Mouse (Mus musculus) lung, postnatal 0 days (tissue): ENCODE measurements around the gene Arsg. TPM values are rescaled to one million over a fixed set of nuclear protein-coding genes. Genes with fewer than 3 reads are reported as not detected.
A peak's percentile ranks its signal among the peaks of the same experiment; 100 is the strongest.

Experiments used
- ATAC-seq: fragments of 200-750 bp; cut with Nextera tagmentation; 2 replicates; pipeline ENCODE4 v1.8.0; 2017; ENCODE audit warnings: moderate library complexity
- DNase-seq: peaks from one replicate; pipeline ENCODE4 v3.0.0-alpha.2; 2016; ENCODE audit warnings: low spot score
- H3K27ac ChIP-seq: fragments of 300-500 bp; sonication (generic); 2 replicates; pipeline ENCODE4 v1.5.1; 2014; ENCODE audit warnings: antibody characterized with exemption, mild to moderate bottlenecking, low read length, mixed read lengths
- H3K27me3 ChIP-seq: fragments of 300-500 bp; sonication (generic); replicated peaks from 2 replicates; pipeline ENCODE4 v1.6.1; 2014; ENCODE audit warnings: low read length, mixed read lengths; ENCODE audit not compliant: insufficient read depth
- H3K36me3 ChIP-seq: fragments of 300-500 bp; sonication (generic); 2 replicates; pipeline ENCODE4 v1.6.1; 2014; ENCODE audit warnings: low read length, mixed read lengths; ENCODE audit not compliant: insufficient read depth
- H3K4me1 ChIP-seq: fragments of 300-500 bp; sonication (generic); 2 replicates; pipeline ENCODE4 v1.6.1; 2014; ENCODE audit warnings: antibody characterized with exemption, low read depth, low read length, mixed read lengths; ENCODE audit not compliant: insufficient read depth
- H3K4me2 ChIP-seq: fragments of 300-500 bp; sonication (generic); replicated peaks from 2 replicates; pipeline ENCODE4 v1.6.1; 2014; ENCODE audit warnings: low read depth, mild to moderate bottlenecking, low read length, moderate library complexity, mixed read lengths
- H3K4me3 ChIP-seq: fragments of 300-500 bp; sonication (generic); 2 replicates; pipeline ENCODE4 v1.5.1; 2014; ENCODE audit warnings: low read depth, low read length
- H3K9ac ChIP-seq: fragments of 300-500 bp; sonication (generic); replicated peaks from 2 replicates; pipeline ENCODE4 v1.6.1; 2014; ENCODE audit warnings: low read depth, mild to moderate bottlenecking
- H3K9me3 ChIP-seq: fragments of 300-500 bp; sonication (generic); 2 replicates; pipeline ENCODE4 v1.6.1; 2016; ENCODE audit warnings: low read length, mixed read lengths
- CTCF ChIP-seq: IDR thresholded peaks from 2 replicates; pipeline ENCODE4 v1.5.1; 2016; ENCODE audit warnings: antibody characterized with exemption, mild to moderate bottlenecking
- EP300 ChIP-seq: IDR thresholded peaks from 2 replicates; pipeline ENCODE4 v1.6.1; 2016; ENCODE audit warnings: antibody characterized with exemption, mild to moderate bottlenecking, control low read depth
- WGBS: fragments of 180-500 bp; shearing (Covaris S2); extraction: QIAGEN DNeasy Blood & Tissue Kit; methylation state at CpG from one replicate; pipeline ENCODE4 v1.1.7; 2014; 5-methylcytosine and 5-hydroxymethylcytosine counted together
- polyA plus RNA-seq: library from polyadenylated mRNA; unstranded; fragments of >200 nt; fragmentation: Nextera tagmentation; extraction: Ambion mirVana; gene quantifications from 2 replicates; pipeline ENCODE4 v1.2.1, GENCODE M21; 2015

The Arsg gene
- polyA plus RNA-seq, 1 experiment from 2014 or later: 7.1 TPM

- Histone ChIP-seq H3K27me3 (no peaks in the 10 kb centered on the region), H3K4me3 (no peak overlapping the region), H3K27ac (no peak overlapping the region), H3K36me3 (peaks cover 13% of the 10 kb centered on the region; the same call in 1 of the 2 replicates), H3K4me1 (no peaks in the 10 kb centered on the region), H3K4me2 (no peak overlapping the region), H3K9me3 (no peaks in the 10 kb centered on the region), H3K9ac (no peak overlapping the region)
- DNase-seq: no peak
- no peak for ATAC-seq
- TF ChIP-seq EP300 (no peak), CTCF (no peak)
- WGBS: 81% methylated on average over 11 of the region's 11 CpGs
Observed at GRCm38 (mm10) chr11:109572051-109572450, 98.9 kb downstream of the Arsg start.

- 57% methylated on average over 2 of the region's 2 CpGs for WGBS
- H3K9ac ChIP-seq: no peak overlapping the region
- no peak overlapping the region for H3K4me3 ChIP-seq
- H3K27me3 ChIP-seq: no peaks in the 10 kb centered on the region
- TF ChIP-seq EP300 (no peak), CTCF (no peak)
- no peak for DNase-seq
- H3K27ac ChIP-seq: no peak overlapping the region
- no peaks in the 10 kb centered on the region for H3K9me3 ChIP-seq
- no peaks in the 10 kb centered on the region for H3K4me1 ChIP-seq
- no peak overlapping the region for H3K4me2 ChIP-seq
- ATAC-seq: no peak
- peaks cover 25% of the 10 kb centered on the region for H3K36me3 ChIP-seq
Observed at GRCm38 (mm10) chr11:109574604-109575003, 101.4 kb downstream of the Arsg start.

- H3K9me3 ChIP-seq: no peaks in the 10 kb centered on the region
- peaks cover 28% of the 10 kb centered on the region for H3K36me3 ChIP-seq
- H3K9ac ChIP-seq: no peak overlapping the region
- DNase-seq: peak; percentile 26
- no peaks in the 10 kb centered on the region for H3K4me1 ChIP-seq
- 48% methylated on average over 6 of the region's 6 CpGs for WGBS
- TF ChIP-seq EP300: no peak
- no peak overlapping the region for H3K27ac ChIP-seq
- H3K4me3 ChIP-seq: no peak overlapping the region
- no peaks in the 10 kb centered on the region for H3K27me3 ChIP-seq
- no peak for ATAC-seq
- no peak overlapping the region for H3K4me2 ChIP-seq
Observed at GRCm38 (mm10) chr11:109575832-109576231, 102.7 kb downstream of the Arsg start.

GRCm38 (mm10) chr11:109578536-109578935 is 105.4 kb downstream of the Arsg start:
- Histone ChIP-seq H3K9ac (no peak overlapping the region), H3K4me2 (no peak overlapping the region), H3K4me3 (no peak overlapping the region), H3K27ac (no peak overlapping the region), H3K9me3 (no peaks in the 10 kb centered on the region), H3K4me1 (no peaks in the 10 kb centered on the region), H3K27me3 (no peaks in the 10 kb centered on the region), H3K36me3 (peaks cover 26% of the 10 kb centered on the region)
- WGBS: 58% methylated on average over 3 of the region's 3 CpGs
- ATAC-seq: no peak
- TF ChIP-seq EP300: no peak
- no peak for TF ChIP-seq CTCF
- DNase-seq: no peak

- Histone ChIP-seq H3K27ac (no peak overlapping the region), H3K4me2 (no peak overlapping the region), H3K36me3 (peaks cover 33% of the 10 kb centered on the region), H3K9me3 (no peaks in the 10 kb centered on the region), H3K27me3 (no peaks in the 10 kb centered on the region), H3K4me1 (no peaks in the 10 kb centered on the region), H3K4me3 (no peak overlapping the region), H3K9ac (no peak overlapping the region)
- ATAC-seq (no peak), DNase-seq (no peak)
- TF ChIP-seq EP300 (no peak), CTCF (no peak)
- 93% methylated on average over 9 of the region's 9 CpGs for WGBS
Observed at GRCm38 (mm10) chr11:109579999-109580398, 106.8 kb downstream of the Arsg start.

GRCm38 (mm10) chr11:109583986-109584385 is 110.8 kb downstream of the Arsg start:
- Histone ChIP-seq H3K9ac (no peak overlapping the region), H3K9me3 (no peaks in the 10 kb centered on the region), H3K36me3 (peaks cover 22% of the 10 kb centered on the region), H3K27me3 (no peaks in the 10 kb centered on the region), H3K4me2 (no peak overlapping the region), H3K4me1 (no peaks in the 10 kb centered on the region), H3K4me3 (no peak overlapping the region), H3K27ac (no peak overlapping the region)
- ATAC-seq: no peak
- no peak for DNase-seq
- WGBS: 75% methylated on average over 14 of the region's 14 CpGs
- no peak for TF ChIP-seq EP300
- TF ChIP-seq CTCF: no peak
